Mouse (Mus musculus) bone marrow, adult 2 months (tissue): Measurements from ENCODE around the gene Prdm2. TPM values are rescaled to one million over a fixed set of nuclear protein-coding genes. Genes with fewer than 3 reads are reported as not detected.

ENCODE experiments used
- H3K27ac ChIP-seq: fragments of 200-500 bp; 2 replicates; pipeline ENCODE4 v1.5.1; 2012; ENCODE audit warnings: low read depth, mild to moderate bottlenecking, control low read depth, inconsistent platforms, low read length; ENCODE audit not compliant: control insufficient read depth, poor library complexity, insufficient read depth
- H3K4me1 ChIP-seq: fragments of 200-500 bp; 2 replicates; pipeline ENCODE4 v1.6.1; 2011; ENCODE audit warnings: low read length; ENCODE audit not compliant: control insufficient read depth, insufficient read depth
- H3K4me3 ChIP-seq: fragments of 200-500 bp; replicated peaks from 2 replicates; pipeline ENCODE3; 2011; ENCODE audit warnings: mild to moderate bottlenecking, low read depth, low read length, control low read depth; ENCODE audit not compliant: control insufficient read depth
- CTCF ChIP-seq: fragments of 200-500 bp; IDR thresholded peaks from 2 replicates; pipeline ENCODE4 v1.5.1; 2011; ENCODE audit warnings: low read length, control low read depth; ENCODE audit not compliant: control insufficient read depth, insufficient read depth
- POLR2A ChIP-seq: fragments of 200-500 bp; IDR thresholded peaks from 2 replicates; pipeline ENCODE4 v1.6.1; 2011; ENCODE audit warnings: low read depth, mild to moderate bottlenecking, control low read depth, low read length, borderline replicate concordance; ENCODE audit not compliant: control insufficient read depth
- WGBS: fragments of 180-500 bp; shearing (Covaris S2); methylation state at CpG from one replicate; pipeline ENCODE4 v1.1.7; 2018; 5-methylcytosine and 5-hydroxymethylcytosine counted together
- polyA plus RNA-seq: library from polyadenylated mRNA; stranded (reverse); fragments of >200 nt; gene quantifications from 2 replicates; pipeline ENCODE4 v1.2.4, GENCODE M21; 2011; ENCODE audit warnings: low replicate concordance; ENCODE audit not compliant: missing spikeins, insufficient read depth, insufficient read length

Prdm2 gene
- polyA plus RNA-seq: 7.9 and 17.7 TPM in 2 replicates

GRCm38 (mm10) chr4:143212341-143213174 lies at the start of gene Prdm2:
Gene Prdm2 (minus strand): TSS chr4:143212995.
- peak; percentile 70; the same call in 1 of the 2 replicates for TF ChIP-seq POLR2A
- TF ChIP-seq CTCF: no peak
- WGBS: 1% methylated on average over 94 of the region's 96 CpGs
- Histone ChIP-seq H3K4me3 (peak within 1 kb of the TSS; percentile 70), H3K4me1 (no peaks in the 10 kb centered on the region; the same call in 1 of the 2 replicates), H3K27ac (peak within 1 kb of the TSS; percentile 82)

DNA sequence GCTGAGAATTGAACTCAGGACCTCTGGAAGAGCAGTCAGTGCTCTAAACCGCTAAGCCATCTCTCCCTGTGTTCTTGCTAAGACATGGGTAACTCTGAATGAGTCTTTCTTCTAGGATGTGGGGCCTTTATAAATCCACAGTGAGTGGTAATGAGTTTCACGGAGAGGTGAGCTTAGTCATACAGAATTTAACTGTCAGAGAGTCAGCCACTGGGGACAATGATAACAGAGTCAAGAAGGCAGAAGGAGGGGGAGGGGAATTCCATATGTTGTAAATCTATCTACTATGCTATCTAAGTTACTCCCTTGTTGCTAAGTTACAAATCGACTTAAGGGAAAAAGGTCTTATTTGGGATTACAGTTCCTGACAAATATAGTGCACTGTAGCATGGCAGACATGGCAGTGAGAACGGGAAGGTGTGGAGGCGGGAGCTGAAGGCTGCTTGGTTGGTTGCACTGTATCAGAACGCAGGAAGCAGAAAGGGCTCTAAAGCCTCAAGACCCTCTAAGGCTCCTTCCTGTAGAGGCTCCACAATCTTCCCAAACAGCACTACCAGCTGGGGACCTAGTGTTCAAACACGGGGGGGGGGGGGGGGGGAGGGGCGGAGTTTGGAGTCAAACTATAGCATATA lies 47.0 kb upstream of the Prdm2 start:
- Histone ChIP-seq H3K4me3 (no peak overlapping the region), H3K27ac (no peak overlapping the region), H3K4me1 (no peaks in the 10 kb centered on the region; the same call in 1 of the 2 replicates)
- no peak for TF ChIP-seq POLR2A
- TF ChIP-seq CTCF: no peak
- 47% methylated on average over 8 of the region's 8 CpGs for WGBS

DNA sequence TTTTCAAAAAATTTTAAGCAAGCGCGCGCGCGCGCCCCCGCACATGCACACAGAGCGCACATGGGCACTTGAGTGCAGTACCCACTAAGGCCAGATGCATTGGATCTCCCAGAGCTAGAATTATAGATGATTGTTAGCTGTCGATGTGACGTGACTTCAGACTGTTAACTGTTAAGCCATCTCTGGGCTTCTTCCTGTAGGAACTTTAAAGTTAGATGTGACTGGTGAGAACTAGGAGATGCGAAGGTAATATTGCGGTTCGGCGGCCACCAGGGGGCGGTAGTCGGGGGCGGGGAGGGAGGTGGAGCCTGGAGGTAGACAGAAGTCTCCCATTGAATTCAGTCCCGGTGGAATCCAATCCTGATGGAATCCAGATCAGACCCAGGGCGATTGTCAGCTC lies 45.7 kb upstream of the Prdm2 start:
- 30% methylated on average over 19 of the region's 19 CpGs for WGBS
- Histone ChIP-seq H3K4me3 (peak overlapping the region; percentile 31), H3K4me1 (no peaks in the 10 kb centered on the region; the same call in 1 of the 2 replicates), H3K27ac (no peak overlapping the region)
- TF ChIP-seq CTCF: peak; percentile 48; the same call in 1 of the 2 replicates
- no peak for TF ChIP-seq POLR2A

DNA sequence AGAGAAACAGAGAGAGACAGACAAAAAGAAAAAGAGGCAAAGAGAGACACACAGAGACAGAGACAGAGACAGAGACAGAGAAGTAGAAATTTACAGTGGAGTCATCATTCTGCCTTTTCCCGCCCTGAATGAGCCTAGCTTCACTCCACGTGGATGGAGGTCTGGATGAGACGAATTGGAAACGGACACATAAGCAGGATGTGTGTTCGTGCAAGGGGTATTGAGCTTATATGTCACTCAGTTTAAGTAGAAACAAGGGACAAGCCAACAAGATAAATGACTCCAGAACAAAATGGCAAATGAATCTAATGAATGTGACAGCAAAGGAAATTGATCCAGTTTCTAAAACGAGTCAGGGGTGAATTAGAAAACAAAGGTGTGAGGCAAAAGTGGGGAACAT lies 45.2 kb upstream of the Prdm2 start:
- Histone ChIP-seq H3K4me1 (no peaks in the 10 kb centered on the region; the same call in 1 of the 2 replicates), H3K4me3 (no peak overlapping the region), H3K27ac (no peak overlapping the region)
- 41% methylated on average over 6 of the region's 6 CpGs for WGBS
- TF ChIP-seq CTCF: no peak
- no peak for TF ChIP-seq POLR2A

GRCm38 (mm10) chr4:143255541-143255940 lies 42.7 kb upstream of the Prdm2 start:
- WGBS: 84% methylated on average over 8 of the region's 8 CpGs
- Histone ChIP-seq H3K4me3 (no peak overlapping the region), H3K4me1 (no peaks in the 10 kb centered on the region; the same call in 1 of the 2 replicates), H3K27ac (no peak overlapping the region)
- TF ChIP-seq CTCF (no peak), POLR2A (no peak)

DNA sequence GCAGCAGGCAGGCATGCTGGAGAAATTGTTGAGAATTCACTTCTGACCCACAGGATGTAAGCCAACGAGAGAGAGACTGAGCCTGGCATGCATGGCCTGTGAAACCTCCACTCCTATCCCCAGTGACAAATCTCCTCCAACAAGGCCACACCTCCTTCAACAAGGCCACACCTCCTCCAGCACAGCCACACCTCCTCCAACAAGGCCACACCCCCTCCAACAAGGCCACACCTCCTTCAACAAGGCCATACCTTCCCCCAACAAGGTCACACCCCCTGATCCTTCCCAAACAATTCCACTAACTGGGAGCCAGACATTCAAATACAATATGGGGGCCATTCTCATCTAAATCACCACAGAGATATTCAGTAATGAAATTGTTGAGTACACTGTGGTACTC lies 40.6 kb upstream of the Prdm2 start:
- no peak for TF ChIP-seq POLR2A
- TF ChIP-seq CTCF: no peak
- Histone ChIP-seq H3K27ac (no peak overlapping the region), H3K4me3 (no peak overlapping the region), H3K4me1 (no peaks in the 10 kb centered on the region)
- WGBS: 67% methylated on average over 1 of the region's 1 CpGs

- no peak overlapping the region for H3K4me3 ChIP-seq
- H3K27ac ChIP-seq: no peak overlapping the region
- H3K4me1 ChIP-seq: no peaks in the 10 kb centered on the region
- TF ChIP-seq POLR2A (no peak), CTCF (peak; percentile 68)
- WGBS: 71% methylated on average over 5 of the region's 5 CpGs
Observed at GRCm38 (mm10) chr4:143248050-143248449, 35.3 kb upstream of the Prdm2 start.

DNA sequence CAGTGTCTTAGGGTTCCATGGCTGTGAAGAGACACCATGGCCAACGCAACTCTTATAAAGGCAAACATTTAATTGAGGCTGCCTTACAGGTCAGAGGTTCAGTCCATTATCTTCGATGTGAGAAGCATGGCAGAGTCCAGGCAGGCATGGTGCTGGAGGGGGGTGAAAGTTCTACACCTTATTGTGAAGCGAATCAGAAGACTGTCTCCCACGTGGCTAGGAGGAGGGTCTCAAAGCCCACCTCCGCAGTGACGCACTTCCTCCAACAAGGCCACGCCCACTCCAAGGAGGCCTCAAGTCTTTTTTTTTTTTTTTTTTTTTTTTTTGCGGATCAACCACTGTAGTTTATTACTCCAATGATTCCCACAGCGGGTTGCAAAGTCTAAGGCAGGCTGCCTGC lies 28.5 kb upstream of the Prdm2 start:
- H3K4me3 ChIP-seq: no peak overlapping the region
- H3K27ac ChIP-seq: no peak overlapping the region
- WGBS: 67% methylated on average over 9 of the region's 9 CpGs
- TF ChIP-seq CTCF (no peak), POLR2A (no peak)
- peaks cover 2% of the 10 kb centered on the region; the same call in 1 of the 2 replicates for H3K4me1 ChIP-seq
